Mouse (Mus musculus) gonadal fat pad, adult 2 months (tissue): ENCODE measurements at regions not wholly inside any gene's neighbourhood (a gene's known extent, or its start where the extent isn't known, plus 50 kb on each side); places are given as distances from the start of the nearest gene placed in this dataset.

ENCODE experiments used
- DNase-seq: peaks from one replicate; pipeline ENCODE4 v3.0.0-alpha.2; 2012; ENCODE audit warnings: low read depth

DNA sequence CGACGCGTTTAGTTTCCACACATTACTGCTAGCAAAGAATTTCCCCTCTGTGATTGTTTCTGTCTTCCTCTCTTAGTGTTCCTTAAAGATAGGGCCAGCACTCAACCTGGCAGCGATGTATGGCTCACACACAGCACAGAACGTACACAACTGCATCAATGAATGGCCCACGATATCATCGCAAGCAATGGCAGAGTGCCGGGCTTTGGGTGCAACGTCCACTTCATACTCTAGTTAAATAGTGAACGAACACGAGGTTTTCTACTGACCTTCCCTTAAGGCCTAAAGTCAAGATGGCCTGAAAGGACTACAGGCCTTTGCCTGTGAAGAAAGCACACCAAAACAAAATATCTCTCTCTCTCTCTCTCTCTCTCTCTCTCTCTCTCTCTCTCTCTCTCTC lies 51.4 kb upstream of the Mpp6 start:
- no peak for DNase-seq

DNA sequence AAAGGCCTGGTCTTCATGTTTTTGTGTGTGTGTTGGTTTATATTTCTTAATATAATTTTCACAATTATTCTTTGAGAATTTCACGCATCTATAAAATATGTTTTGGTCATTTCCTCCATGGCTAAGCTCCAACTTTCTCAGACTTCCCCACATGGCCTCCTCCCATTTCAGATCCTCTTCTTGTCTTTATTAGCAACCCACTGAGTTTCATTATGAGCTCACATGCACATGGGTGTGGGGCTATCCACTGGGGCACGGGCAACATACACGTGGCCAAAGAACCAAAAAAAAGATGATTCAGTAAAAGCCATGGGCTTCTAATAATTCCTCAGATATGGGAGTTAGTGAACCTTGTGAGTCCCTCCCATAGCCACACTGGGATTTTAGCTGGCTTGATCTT lies 50.1 kb upstream of the Mpp6 start:
- DNase-seq: no peak
